Mouse (Mus musculus) monocyte, adult 5-6 weeks (primary cell): ENCODE results near the gene Pax6. TPM values are rescaled to one million over a fixed set of nuclear protein-coding genes. Genes with fewer than 3 reads are reported as not detected.

Experiments used
- ATAC-seq: fragments of 153-309, 156-312 bp; replicated peaks from 2 replicates; pipeline ENCODE4 v1.8.0; 2017; ENCODE audit warnings: mild to moderate bottlenecking; ENCODE audit not compliant: low TSS enrichment, insufficient number of reproducible peaks, severe bottlenecking, poor library complexity, low FRiP score
- total RNA-seq: library from RNA; stranded (forward); fragments of 200-1000, 200-491, 200-594 nt; gene quantifications from 3 replicates; pipeline ENCODE4 v1.2.3, GENCODE M21; 2017

Pax6 gene
- total RNA-seq, 1 experiment from 2014 or later, result not detected

DNA sequence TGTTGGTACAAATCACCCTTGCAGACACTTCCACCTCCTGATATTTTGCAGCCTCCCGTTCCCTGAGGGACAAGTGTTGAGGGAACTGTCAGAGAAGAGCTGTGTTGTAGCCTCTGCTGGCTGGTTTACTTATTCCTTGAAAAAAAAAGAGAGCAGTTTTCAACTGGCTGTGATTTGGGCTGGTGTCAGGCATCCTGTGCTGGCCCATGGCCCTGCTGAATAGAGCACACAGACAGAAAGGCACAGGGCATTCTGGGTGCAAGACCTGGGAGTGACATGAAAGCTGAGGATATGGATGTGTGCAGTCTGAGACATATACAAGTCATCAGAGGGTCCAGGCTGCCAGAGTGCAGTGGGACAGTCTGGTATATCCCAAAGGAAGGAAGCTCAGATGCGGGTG lies 29.9 kb downstream of the Pax6 start:
- no peak for ATAC-seq

DNA sequence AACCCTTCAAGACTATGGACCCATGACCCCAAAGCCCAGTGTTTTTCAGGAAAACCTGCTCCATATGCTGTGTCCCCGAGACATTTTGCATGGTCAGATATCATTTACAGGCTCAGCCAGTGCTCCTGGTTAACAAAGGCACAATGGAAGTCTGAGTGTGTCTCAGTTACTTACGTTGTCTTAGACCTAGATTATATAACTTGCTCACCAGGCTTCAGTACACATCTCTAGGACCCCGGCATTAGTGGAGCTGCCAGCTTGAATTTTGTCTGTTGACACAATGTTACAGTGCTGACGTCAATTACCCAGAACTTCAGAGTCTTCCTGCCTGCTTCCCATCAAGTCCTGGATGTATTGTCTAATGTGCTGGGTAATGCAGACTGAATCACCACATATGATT lies 33.1 kb downstream of the Pax6 start:
- ATAC-seq, result no peak

DNA sequence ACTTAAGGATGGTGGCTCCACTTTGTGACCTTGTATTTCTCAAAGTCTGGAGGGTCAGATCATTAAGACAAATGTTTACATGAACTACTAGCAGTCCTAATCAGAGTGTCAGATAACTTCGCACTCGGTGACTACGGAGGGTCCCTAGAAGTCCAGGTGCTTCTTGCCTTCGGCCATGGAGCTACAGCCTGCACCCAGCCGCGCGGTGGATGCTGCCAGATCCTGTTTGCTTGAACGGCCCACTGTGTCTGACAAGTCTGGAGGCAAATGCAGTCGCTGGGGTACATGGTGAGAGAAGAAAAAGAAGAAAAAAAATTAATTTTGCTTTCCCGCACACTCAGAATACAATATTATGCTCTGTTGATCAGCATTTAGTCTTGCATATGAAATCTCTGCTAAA lies 33.9 kb downstream of the Pax6 start:
- no peak for ATAC-seq

DNA sequence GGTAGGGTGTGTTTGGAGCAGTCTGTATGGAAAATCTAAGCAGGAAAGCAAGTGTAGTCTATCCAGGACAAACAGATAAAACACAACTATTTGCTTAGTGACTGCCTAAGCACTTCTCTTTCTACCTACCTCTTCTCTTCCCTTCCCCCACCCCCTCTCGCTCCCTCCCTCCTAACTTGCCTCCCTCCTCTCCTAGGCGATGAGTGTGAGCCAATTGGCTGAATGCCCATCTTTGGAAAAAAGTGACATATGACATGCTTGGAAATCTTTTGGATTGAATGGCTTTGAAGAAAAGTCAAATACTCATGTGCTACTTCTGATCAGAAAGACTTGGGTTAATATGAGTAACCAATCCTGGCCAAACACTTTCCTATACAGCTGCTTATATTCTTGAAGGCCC lies 36.6 kb downstream of the Pax6 start:
- no peak for ATAC-seq

- no peak for ATAC-seq
These were observed 40.4 kb downstream of the Pax6 start for GRCm38 (mm10) chr2:105709126-105709525.

DNA sequence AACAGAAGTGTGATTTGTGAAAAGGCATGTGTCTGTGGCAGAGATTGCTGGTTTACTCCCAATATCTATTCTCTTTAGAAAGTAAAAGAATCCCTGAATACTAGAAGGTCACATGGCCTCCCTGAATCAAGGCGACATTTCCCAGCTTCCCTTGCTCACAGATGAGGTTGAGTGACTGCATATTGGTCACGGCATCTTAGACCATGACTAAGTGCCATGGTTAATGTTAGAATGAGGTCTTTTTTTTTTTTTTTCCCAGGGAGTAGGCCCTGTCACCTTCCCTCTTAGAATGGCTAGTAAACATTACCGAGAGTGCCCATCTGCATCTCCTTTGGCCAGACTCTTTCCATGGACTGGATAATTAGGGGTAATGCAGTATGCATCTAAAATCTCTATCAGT lies 41.8 kb downstream of the Pax6 start:
- ATAC-seq, result no peak

GRCm38 (mm10) chr2:105715409-105716115 lies 46.9 kb downstream of the Pax6 start:
- no peak for ATAC-seq

DNA sequence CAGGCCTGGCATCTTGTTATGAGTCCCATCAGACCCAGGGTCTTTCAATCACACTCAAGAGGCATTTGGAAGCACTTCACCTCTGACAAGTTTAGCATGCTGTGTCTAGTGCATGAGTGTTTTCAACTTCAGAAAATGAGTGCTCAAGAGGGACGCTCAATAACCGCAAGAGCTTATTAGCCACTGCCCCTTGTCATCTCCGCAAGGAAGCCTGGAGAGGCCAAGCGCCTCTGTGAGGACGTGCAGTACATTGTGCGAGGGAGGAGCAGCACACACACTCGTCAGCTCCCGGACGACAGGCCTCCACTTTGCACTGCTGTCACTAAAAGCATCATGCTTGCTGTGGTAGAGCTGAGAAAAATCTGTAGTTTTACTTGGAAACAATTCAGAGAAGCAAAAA lies 58.0 kb downstream of the Pax6 start:
- ATAC-seq, result no peak

DNA sequence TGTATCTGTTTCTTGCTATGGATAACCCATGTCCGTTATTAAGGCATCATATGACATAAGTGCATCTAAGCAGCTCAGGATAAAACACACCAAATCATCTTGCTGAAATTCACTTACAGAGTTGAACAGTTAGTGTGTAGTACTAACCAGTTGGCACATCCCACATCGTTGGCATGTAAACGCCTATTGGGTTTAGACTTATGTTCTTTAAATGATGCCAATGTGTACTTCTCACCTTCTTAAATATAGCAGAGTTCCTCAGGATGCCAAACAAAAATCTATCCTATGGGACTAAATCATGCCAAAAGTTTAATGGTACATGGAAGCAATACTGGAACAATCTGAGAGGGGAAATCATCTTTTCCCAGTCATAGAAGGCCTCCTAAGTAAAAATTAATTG lies 62.0 kb downstream of the Pax6 start:
- no peak for ATAC-seq

DNA sequence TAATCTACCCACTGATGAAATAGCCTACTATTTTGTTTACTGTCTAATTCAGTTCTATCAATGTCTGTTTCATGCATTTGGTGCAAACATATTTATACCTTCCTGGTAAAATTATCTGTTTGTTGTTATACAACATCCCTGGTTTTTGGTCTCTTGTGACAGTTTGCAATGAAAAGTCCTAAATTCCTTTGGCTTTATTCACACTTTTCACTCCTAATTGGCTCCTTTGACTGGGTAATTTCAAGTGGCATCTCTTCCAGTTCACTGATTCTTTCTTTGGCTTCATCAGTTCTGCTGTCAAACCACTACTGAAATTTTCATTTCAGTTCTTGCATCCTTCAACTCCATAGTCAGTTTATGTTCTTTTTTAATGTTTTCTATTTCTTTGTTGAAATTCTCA lies 67.5 kb downstream of the Pax6 start:
- no peak for ATAC-seq

DNA sequence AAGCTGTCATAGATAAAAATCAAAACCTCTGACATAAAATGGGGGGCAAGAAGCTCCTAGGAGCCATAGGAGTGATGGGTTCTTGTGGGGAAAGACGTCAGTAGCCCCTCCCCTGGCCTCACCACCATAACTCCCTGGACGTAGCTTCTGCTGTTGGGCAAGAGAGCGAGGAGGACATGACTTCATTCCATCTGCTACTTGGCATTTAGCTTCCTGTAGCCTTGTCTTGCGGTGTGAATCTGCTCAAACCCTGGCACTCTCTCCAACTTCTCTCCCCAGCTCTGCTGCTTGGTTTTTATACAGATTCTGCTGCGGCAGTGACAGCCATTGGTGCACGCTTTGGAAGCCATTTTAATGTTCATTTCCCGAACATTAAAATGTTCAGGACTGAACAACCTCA lies 78.2 kb downstream of the Pax6 start:
- no peak for ATAC-seq

Other genes starting within 250 kb of the Pax6 start
- gene Elp4, start 235.7 kb downstream of the Pax6 start, total RNA-seq, result 2.2 to 12.3 TPM (median 3.8 TPM) in 3 replicates
- gene Immp1l, start 235.7 kb downstream of the Pax6 start, total RNA-seq, result 22.5 to 26.8 TPM (median 24.0 TPM) in 3 replicates